Mouse (Mus musculus): ENCODE results near the gene Rap2b. TPM values are rescaled to one million over a fixed set of nuclear protein-coding genes. Genes with fewer than 3 reads are reported as not detected.

Gene Rap2b
- total RNA-seq, 1 experiment: 11.3 TPM

GRCm38 (mm10) chr3:61349433-61349832 is 12.0 kb upstream of the Rap2b start:
- in situ Hi-C loops (cut with MboI; ENCODE audit: low sequenced_read_pairs in 2 of 2, unreplicated experiment in 2 of 2): no loop called here
- Histone ChIP-seq H3K4me1 (ENCODE audit: control insufficient read depth in 2 of 2, insufficient read depth in 2 of 2, low read length in 2 of 2, poor library complexity in 1 of 2) (no peaks in the 10 kb centered on the region), H3K9ac (ENCODE audit: insufficient read depth, low read depth, low read length, poor library complexity, severe bottlenecking) (no peak overlapping the region), H3K4me3 (ENCODE audit: insufficient read depth in 1 of 2, low read depth in 1 of 2, low read length in 2 of 2, poor library complexity in 1 of 2, severe bottlenecking in 1 of 2) (no peak overlapping the region), H3K36me3 (ENCODE audit: control insufficient read depth, insufficient read depth, low read length, poor library complexity, severe bottlenecking) (no peaks in the 10 kb centered on the region), H3K9me3 (ENCODE audit: control insufficient read depth, insufficient read depth, low read depth, low read length) (no peaks in the 10 kb centered on the region), H3K27ac (ENCODE audit: insufficient read depth, low read depth, low read length, poor library complexity, severe bottlenecking) (no peak overlapping the region)
- no peak for DNase-seq (ENCODE audit: low read depth, low spot score)
- no peak for TF ChIP-seq MAFK (IDR thresholded peaks at IDR 0.05; ENCODE audit: insufficient read depth, low read depth, low read length)
- TF ChIP-seq CHD2 (IDR thresholded peaks at IDR 0.05; ENCODE audit: low read depth, low read length): no peak
- no peak for TF ChIP-seq ZNF384 (IDR thresholded peaks at IDR 0.05; ENCODE audit: low read depth, low read length)
- TF ChIP-seq ZC3H11A (IDR thresholded peaks at IDR 0.05; ENCODE audit: borderline replicate concordance, low read depth, low read length): no peak
- TF ChIP-seq HCFC1 (IDR thresholded peaks at IDR 0.05; ENCODE audit: borderline replicate concordance, insufficient read depth, low read length): no peak

- in situ Hi-C loops (cut with MboI; ENCODE audit: low sequenced_read_pairs in 2 of 2, unreplicated experiment in 2 of 2): no loop called here
- Histone ChIP-seq H3K36me3 (ENCODE audit: control insufficient read depth, insufficient read depth, low read length, poor library complexity, severe bottlenecking) (no peaks in the 10 kb centered on the region), H3K27ac (ENCODE audit: insufficient read depth, low read depth, low read length, poor library complexity, severe bottlenecking) (no peak overlapping the region), H3K4me1 (ENCODE audit: control insufficient read depth in 2 of 2, insufficient read depth in 2 of 2, low read length in 2 of 2, poor library complexity in 1 of 2) (no peaks in the 10 kb centered on the region), H3K9ac (ENCODE audit: insufficient read depth, low read depth, low read length, poor library complexity, severe bottlenecking) (no peak overlapping the region), H3K4me3 (ENCODE audit: insufficient read depth in 1 of 2, low read depth in 1 of 2, low read length in 2 of 2, poor library complexity in 1 of 2, severe bottlenecking in 1 of 2) (no peak overlapping the region), H3K9me3 (ENCODE audit: control insufficient read depth, insufficient read depth, low read depth, low read length) (no peaks in the 10 kb centered on the region)
- no peak for DNase-seq (ENCODE audit: low read depth, low spot score)
- no peak for TF ChIP-seq MAFK (IDR thresholded peaks at IDR 0.05; ENCODE audit: insufficient read depth, low read depth, low read length)
- TF ChIP-seq HCFC1 (IDR thresholded peaks at IDR 0.05; ENCODE audit: borderline replicate concordance, insufficient read depth, low read length): no peak
- no peak for TF ChIP-seq ZC3H11A (IDR thresholded peaks at IDR 0.05; ENCODE audit: borderline replicate concordance, low read depth, low read length)
- no peak for TF ChIP-seq ZNF384 (IDR thresholded peaks at IDR 0.05; ENCODE audit: low read depth, low read length)
- no peak for TF ChIP-seq CHD2 (IDR thresholded peaks at IDR 0.05; ENCODE audit: low read depth, low read length)
These were observed 6.0 kb upstream of the Rap2b start for GRCm38 (mm10) chr3:61355464-61355863.

- in situ Hi-C loops (cut with MboI; ENCODE audit: low sequenced_read_pairs in 2 of 2, unreplicated experiment in 2 of 2): no loop called here
- Histone ChIP-seq H3K9me3 (ENCODE audit: control insufficient read depth, insufficient read depth, low read depth, low read length) (no peaks in the 10 kb centered on the region), H3K9ac (ENCODE audit: insufficient read depth, low read depth, low read length, poor library complexity, severe bottlenecking) (no peak overlapping the region), H3K36me3 (ENCODE audit: control insufficient read depth, insufficient read depth, low read length, poor library complexity, severe bottlenecking) (no peaks in the 10 kb centered on the region), H3K27ac (ENCODE audit: insufficient read depth, low read depth, low read length, poor library complexity, severe bottlenecking) (no peak overlapping the region), H3K4me3 (ENCODE audit: insufficient read depth in 1 of 2, low read depth in 1 of 2, low read length in 2 of 2, poor library complexity in 1 of 2, severe bottlenecking in 1 of 2) (no peak overlapping the region), H3K4me1 (ENCODE audit: control insufficient read depth in 2 of 2, insufficient read depth in 2 of 2, low read length in 2 of 2, poor library complexity in 1 of 2) (peaks cover 0 to 2% of the 10 kb centered on the region in 2 experiments; a peak in 1 of 4 replicates)
- DNase-seq (ENCODE audit: low read depth, low spot score): no peak
- TF ChIP-seq HCFC1 (IDR thresholded peaks at IDR 0.05; ENCODE audit: borderline replicate concordance, insufficient read depth, low read length) (no peak), CHD2 (IDR thresholded peaks at IDR 0.05; ENCODE audit: low read depth, low read length) (no peak), MAFK (IDR thresholded peaks at IDR 0.05; ENCODE audit: insufficient read depth, low read depth, low read length) (no peak), ZNF384 (IDR thresholded peaks at IDR 0.05; ENCODE audit: low read depth, low read length) (no peak), ZC3H11A (IDR thresholded peaks at IDR 0.05; ENCODE audit: borderline replicate concordance, low read depth, low read length) (no peak)
These were observed 3.3 kb upstream of the Rap2b start for GRCm38 (mm10) chr3:61358107-61358506.

GRCm38 (mm10) chr3:61358756-61359293 is 2.6 kb upstream of the Rap2b start:
- no peak overlapping the region for H3K27ac ChIP-seq (ENCODE audit: insufficient read depth, low read depth, low read length, poor library complexity, severe bottlenecking)
- in situ Hi-C loops (cut with MboI; ENCODE audit: low sequenced_read_pairs in 2 of 2, unreplicated experiment in 2 of 2): no loop called here
- no peaks in the 10 kb centered on the region for H3K36me3 ChIP-seq (ENCODE audit: control insufficient read depth, insufficient read depth, low read length, poor library complexity, severe bottlenecking)
- no peak overlapping the region for H3K4me3 ChIP-seq (ENCODE audit: insufficient read depth in 1 of 2, low read depth in 1 of 2, low read length in 2 of 2, poor library complexity in 1 of 2, severe bottlenecking in 1 of 2)
- H3K9me3 ChIP-seq (ENCODE audit: control insufficient read depth, insufficient read depth, low read depth, low read length): no peaks in the 10 kb centered on the region
- no peak overlapping the region for H3K9ac ChIP-seq (ENCODE audit: insufficient read depth, low read depth, low read length, poor library complexity, severe bottlenecking)
- peaks cover 0 to 2% of the 10 kb centered on the region in 2 experiments; a peak in 1 of 4 replicates for H3K4me1 ChIP-seq (ENCODE audit: control insufficient read depth in 2 of 2, insufficient read depth in 2 of 2, low read length in 2 of 2, poor library complexity in 1 of 2)
- DNase-seq (ENCODE audit: low read depth, low spot score): no peak
- TF ChIP-seq MAFK (IDR thresholded peaks at IDR 0.05; ENCODE audit: insufficient read depth, low read depth, low read length) (no peak), ZNF384 (IDR thresholded peaks at IDR 0.05; ENCODE audit: low read depth, low read length) (no peak), ZC3H11A (IDR thresholded peaks at IDR 0.05; ENCODE audit: borderline replicate concordance, low read depth, low read length) (no peak), CHD2 (IDR thresholded peaks at IDR 0.05; ENCODE audit: low read depth, low read length) (no peak), HCFC1 (IDR thresholded peaks at IDR 0.05; ENCODE audit: borderline replicate concordance, insufficient read depth, low read length) (no peak)

Measured in ES-E14 (cell line).